Mouse (Mus musculus) MEL (cell line): ENCODE results near the gene Lrp4. TPM values are rescaled to one million over a fixed set of nuclear protein-coding genes. Genes with fewer than 3 reads are reported as not detected.

Source experiments
- DNase-seq: peaks from one replicate; pipeline ENCODE4 v3.0.0; 2011; ENCODE audit warnings: low read depth, low spot score
- H3K27ac ChIP-seq: 2 replicates; pipeline ENCODE4 v1.5.1; 2012; ENCODE audit warnings: low read depth, mild to moderate bottlenecking, control low read depth, low read length, moderate library complexity; ENCODE audit not compliant: control insufficient read depth
- H3K27me3 ChIP-seq, 2 experiments: fragments of 150-350 bp in 1 of 2; sonication (generic) in 1 of 2; 2 replicates each; pipeline ENCODE4 v1.6.1; 2012; ENCODE audit warnings: low read length in 2 of 2, mild to moderate bottlenecking in 2 of 2, improper control_type of control experiment in 1 of 2, moderate library complexity in 1 of 2; ENCODE audit not compliant: insufficient read depth in 2 of 2, control insufficient read depth in 1 of 2
- H3K36me3 ChIP-seq, 2 experiments: 2 replicates each; pipeline ENCODE4 v1.6.1; 2012 to 2014; ENCODE audit warnings: low read length in 2 of 2, improper control_type of control experiment in 1 of 2, inconsistent platforms in 1 of 2, mild to moderate bottlenecking in 1 of 2; ENCODE audit not compliant: insufficient read depth in 2 of 2, control insufficient read depth in 1 of 2
- H3K4me1 ChIP-seq, 2 experiments: fragments of 150-350 bp in 1 of 2; sonication (generic) in 1 of 2; 2 replicates each; pipeline ENCODE4 v1.6.1; 2012; ENCODE audit warnings: low read length in 2 of 2, improper control_type of control experiment in 1 of 2, mild to moderate bottlenecking in 1 of 2; ENCODE audit not compliant: insufficient read depth in 2 of 2, control insufficient read depth in 1 of 2
- H3K4me3 ChIP-seq, 2 experiments: fragments of 150-350 bp in 1 of 2; sonication (generic) in 1 of 2; 2 replicates each; pipeline ENCODE4 v1.5.1; 2012; ENCODE audit warnings: low read depth in 2 of 2, low read length in 2 of 2, mild to moderate bottlenecking in 2 of 2, moderate library complexity in 2 of 2, control low read depth in 1 of 2, improper control_type of control experiment in 1 of 2; ENCODE audit not compliant: control insufficient read depth in 1 of 2, insufficient read depth in 1 of 2
- H3K79me2 ChIP-seq: 2 replicates; pipeline ENCODE4 v1.6.1; 2012; ENCODE audit warnings: mild to moderate bottlenecking, low read length, moderate library complexity; ENCODE audit not compliant: control insufficient read depth, poor library complexity, insufficient read depth
- H3K9ac ChIP-seq: 2 replicates; pipeline ENCODE4 v1.6.1; 2012; ENCODE audit warnings: low read depth, mild to moderate bottlenecking, control low read depth, low read length, moderate library complexity; ENCODE audit not compliant: control insufficient read depth, poor library complexity, severe bottlenecking
- H3K9me3 ChIP-seq: fragments of 150-350 bp; sonication (generic); replicated peaks from 2 replicates; pipeline ENCODE4 v1.6.1; 2012; ENCODE audit warnings: mild to moderate bottlenecking, low read length, improper control_type of control experiment, moderate library complexity; ENCODE audit not compliant: insufficient read depth
- CHD1 ChIP-seq: IDR thresholded peaks from 2 replicates; pipeline ENCODE4 v1.6.1; 2012; ENCODE audit warnings: low read depth, mild to moderate bottlenecking, inconsistent platforms, low read length, improper control_type of control experiment
- CHD2 ChIP-seq: IDR thresholded peaks from 2 replicates; pipeline ENCODE4 v1.6.1; 2011; ENCODE audit warnings: low read length, improper control_type of control experiment
- E2F4 ChIP-seq: IDR thresholded peaks from 2 replicates; pipeline ENCODE4 v1.6.1; 2011; ENCODE audit warnings: low read depth, low read length, improper control_type of control experiment, borderline replicate concordance
- ELF1 ChIP-seq: IDR thresholded peaks from 2 replicates; pipeline ENCODE4 v1.6.1; 2014; ENCODE audit warnings: low read depth, mild to moderate bottlenecking, inconsistent platforms, low read length, improper control_type of control experiment, moderate library complexity
- EP300 ChIP-seq, 2 experiments: IDR thresholded peaks; 2 replicates each; pipeline ENCODE4 v1.6.1; 2011; ENCODE audit warnings: improper control_type of control experiment in 2 of 2, low read length in 2 of 2, low read depth in 1 of 2, mild to moderate bottlenecking in 1 of 2
- NELFE ChIP-seq: IDR thresholded peaks from 2 replicates; pipeline ENCODE4 v1.6.1; 2011; ENCODE audit warnings: low read depth, low read length, improper control_type of control experiment
- NRF1 ChIP-seq: IDR thresholded peaks from 2 replicates; pipeline ENCODE4 v1.6.1; 2014; ENCODE audit warnings: low read depth, mild to moderate bottlenecking, inconsistent platforms, low read length, improper control_type of control experiment, moderate library complexity; ENCODE audit not compliant: poor library complexity, insufficient read depth, severe bottlenecking
- POLR2AphosphoS2 ChIP-seq: IDR thresholded peaks from 2 replicates; pipeline ENCODE4 v1.6.1; 2011; ENCODE audit warnings: low read length, improper control_type of control experiment
- SMC3 ChIP-seq: IDR thresholded peaks from 2 replicates; pipeline ENCODE4 v1.6.1; 2011; ENCODE audit warnings: low read depth, low read length, improper control_type of control experiment
- TCF12 ChIP-seq: IDR thresholded peaks from 2 replicates; pipeline ENCODE4 v1.6.1; 2014; ENCODE audit warnings: low read depth, mild to moderate bottlenecking, inconsistent platforms, low read length, improper control_type of control experiment, moderate library complexity
- USF1 ChIP-seq: IDR thresholded peaks from 2 replicates; pipeline ENCODE4 v1.6.1; 2014; ENCODE audit warnings: low read depth, mild to moderate bottlenecking, inconsistent platforms, low read length, improper control_type of control experiment, moderate library complexity
- USF2 ChIP-seq, 2 experiments: IDR thresholded peaks; 2 replicates each; pipeline ENCODE4 v1.6.1; 2011 to 2012; ENCODE audit warnings: improper control_type of control experiment in 2 of 2, low read length in 2 of 2, borderline replicate concordance in 1 of 2, inconsistent platforms in 1 of 2, low read depth in 1 of 2, mild to moderate bottlenecking in 1 of 2; ENCODE audit not compliant: insufficient read depth in 1 of 2
- ZNF384 ChIP-seq: IDR thresholded peaks from 2 replicates; pipeline ENCODE4 v1.6.1; 2012; ENCODE audit warnings: low read depth, mild to moderate bottlenecking, inconsistent platforms, low read length, improper control_type of control experiment
- polyA plus RNA-seq, 2 experiments: library from polyadenylated mRNA; stranded (reverse) in 1 of 2; unstranded in 1 of 2; fragments of >175 nt in 1 of 2; fragments of >200 nt in 1 of 2; gene quantifications; 2 replicates each; pipeline versions ENCODE4 v1.2.1 to v1.2.4; 2012; ENCODE audit warnings: low replicate concordance in 2 of 2, low read depth in 1 of 2; ENCODE audit not compliant: insufficient read length in 2 of 2, insufficient read depth in 1 of 2, missing spikeins in 1 of 2
- total RNA-seq: library from RNA; depleted of rRNA; stranded (reverse); fragments of 300-350 nt; gene quantifications from 2 replicates; pipeline ENCODE4 v1.2.3, GENCODE M21; 2012; rRNA removed

Lrp4 gene
- total and polyA plus RNA-seq, 3 experiments: 1.1 to 2.8 TPM; not detected in 1

GRCm38 (mm10) chr2:91526294-91527146, 69.2 kb downstream of the Lrp4 start, which contains the start of gene Ckap5 (continued):
- TF ChIP-seq ELF1 (no peak), USF1 (peak; percentile 86), USF2 (IDR thresholded peaks at IDR 0.05; ENCODE audit: borderline replicate concordance in 1 of 2, insufficient read depth in 1 of 2, low read depth in 1 of 2, low read length in 2 of 2) (no peak)

- H3K9ac ChIP-seq: peak overlapping the region; percentile 96
- peak; percentile 60 for DNase-seq
- no peaks in the 10 kb centered on the region for H3K27me3 ChIP-seq
- no peak for TF ChIP-seq USF2 (IDR thresholded peaks at IDR 0.05; ENCODE audit: borderline replicate concordance in 1 of 2, insufficient read depth in 1 of 2, low read depth in 1 of 2, low read length in 2 of 2)
- TF ChIP-seq SMC3: no peak
- no peak for TF ChIP-seq EP300 (IDR thresholded peaks at IDR 0.05; ENCODE audit: low read depth in 1 of 2, low read length in 2 of 2)
- no peak for TF ChIP-seq CHD1
- no peak for TF ChIP-seq CHD2
- no peak for TF ChIP-seq NRF1
- no peak for TF ChIP-seq ZNF384
- TF ChIP-seq TCF12: no peak
- H3K27ac ChIP-seq: peak overlapping the region; percentile 54
- peaks cover 8 to 10% of the 10 kb centered on the region in 2 experiments for H3K4me1 ChIP-seq
- H3K4me3 ChIP-seq: peak overlapping the region; percentile 63 to 74
- H3K79me2 ChIP-seq: peaks cover 46% of the 10 kb centered on the region
- H3K9me3 ChIP-seq: no peaks in the 10 kb centered on the region
- peaks cover 2 to 10% of the 10 kb centered on the region in 2 experiments; a peak in 3 of 4 replicates for H3K36me3 ChIP-seq
Measured at GRCm38 (mm10) chr2:91527147-91527486, 69.8 kb downstream of the Lrp4 start.

GRCm38 (mm10) chr2:91537588-91538205, 80.4 kb downstream of the Lrp4 start:
- Histone ChIP-seq H3K27ac (no peak overlapping the region), H3K36me3 (peaks cover 5 to 22% of the 10 kb centered on the region in 2 experiments)

More at GRCm38 (mm10) chr2:91537588-91538205, 80.4 kb downstream of the Lrp4 start:
- peaks cover 48% of the 10 kb centered on the region for H3K79me2 ChIP-seq
- H3K9me3 ChIP-seq: no peaks in the 10 kb centered on the region
- H3K4me3 ChIP-seq: no peak overlapping the region
- H3K27me3 ChIP-seq: no peaks in the 10 kb centered on the region
- H3K4me1 ChIP-seq: no peaks in the 10 kb centered on the region
- DNase-seq: no peak
- H3K9ac ChIP-seq: no peak overlapping the region
- TF ChIP-seq E2F4 (no peak), NELFE (no peak), POLR2AphosphoS2 (no peak)

Other genes starting within 250 kb of the Lrp4 start
- gene Ddb2, start 220.5 kb upstream of the Lrp4 start, total RNA-seq: 7.0 and 8.4 TPM in 2 replicates
- 10 to 100 TPM in 1 of 2 experiments, not detected in 1; 12.6 TPM for gene Ddb2, start 220.5 kb upstream of the Lrp4 start, polyA plus RNA-seq
- gene Pacsin3, start 201.6 kb upstream of the Lrp4 start, total RNA-seq: 3.4 and 4.1 TPM in 2 replicates
- 1 to 10 TPM in 1 of 2 experiments, not detected in 1; 6.7 TPM for gene Pacsin3, start 201.6 kb upstream of the Lrp4 start, polyA plus RNA-seq
- gene Arfgap2, start 192.5 kb upstream of the Lrp4 start, total RNA-seq: 68.4 and 80.2 TPM in 2 replicates
- 10 to 100 TPM in 1 of 2 experiments, not detected in 1; 73.1 TPM for gene Arfgap2, start 192.5 kb upstream of the Lrp4 start, polyA plus RNA-seq
- gene 1110051M20Rik, start 12.8 kb upstream of the Lrp4 start, total RNA-seq: 20.2 and 23.0 TPM in 2 replicates
- gene 1110051M20Rik, start 12.8 kb upstream of the Lrp4 start, polyA plus RNA-seq: 10 to 100 TPM in 1 of 2 experiments, not detected in 1; 23.3 TPM
- 57.1 and 64.7 TPM in 2 replicates for gene Ckap5, start 69.3 kb downstream of the Lrp4 start, total RNA-seq
- 10 to 100 TPM; 44.0 to 45.3 TPM for gene Ckap5, start 69.3 kb downstream of the Lrp4 start, polyA plus RNA-seq
- 0.04 TPM in 1 of 2 replicates, not detected in the other for gene F2, start 178.9 kb downstream of the Lrp4 start, total RNA-seq
- under 1 TPM in 1 of 2 experiments, not detected in 1; 0.06 TPM for gene F2, start 178.9 kb downstream of the Lrp4 start, polyA plus RNA-seq
- gene Zfp408, start 192.3 kb downstream of the Lrp4 start, total RNA-seq: 8.6 and 10.4 TPM in 2 replicates
- gene Zfp408, start 192.3 kb downstream of the Lrp4 start, polyA plus RNA-seq: 10 to 100 TPM in 1 of 2 experiments, not detected in 1; 16.4 TPM
- gene Arhgap1, start 192.3 kb downstream of the Lrp4 start, total RNA-seq: 21.4 and 23.5 TPM in 2 replicates
- gene Arhgap1, start 192.3 kb downstream of the Lrp4 start, polyA plus RNA-seq: 10 to 100 TPM in 1 of 2 experiments, not detected in 1; 40.1 TPM